19 mouse cellular contexts compared by ENCODE assay signal in the genomic region with DNA sequence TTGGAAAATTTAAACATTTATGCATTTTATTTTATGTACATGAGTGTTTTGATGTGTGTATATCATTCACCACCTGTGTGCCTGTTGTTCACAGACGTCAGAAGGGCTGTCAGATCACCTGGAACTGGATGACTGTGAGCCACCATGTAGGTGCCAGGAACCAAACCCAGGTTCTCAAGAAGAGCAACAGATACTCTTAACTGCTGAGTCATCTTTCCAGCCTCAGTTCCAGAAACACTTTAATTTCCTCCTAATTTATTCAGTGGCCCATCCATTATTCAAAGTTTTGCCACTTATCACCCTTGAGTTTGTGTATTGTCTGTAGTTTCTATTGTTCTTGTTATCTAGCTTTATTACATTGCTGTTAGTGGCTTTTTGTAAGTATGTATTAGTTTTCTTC. TPM values are rescaled to one million over a fixed set of nuclear protein-coding genes. Genes with fewer than 3 reads are reported as not detected.
"Had no signal": no experiment of that assay in that cellular context is flagged by ENCODE, and none has a peak within 500 bp of the region (broad histone marks: within the 10 kb centered on the region; RNA-seq: fewer than 3 reads in every experiment).

No protein-coding gene starts in this region.

- H3K27me3 ChIP-seq: midbrain, embryonic 12.5 days; neural tube, embryonic 15.5 days had no signal

- H3K36me3 ChIP-seq: limb, embryonic 10.5 days; midbrain, embryonic 12.5 days; neural tube, embryonic 15.5 days had no signal

- H3K4me2 ChIP-seq: midbrain, embryonic 12.5 days; neural tube, embryonic 15.5 days had no signal

- DNase-seq: kidney, adult 8-10 months; kidney, postnatal 25 days; lung, adult 18-20 months; right cerebral cortex, adult 18-20 months; right cerebral cortex, postnatal 25 days had no signal

- H3K27ac ChIP-seq: left cerebral cortex, adult 2 months; limb, embryonic 10.5 days; midbrain, embryonic 12.5 days; neural tube, embryonic 15.5 days; stomach, postnatal 0 days had no signal

- H3K4me3 ChIP-seq: left cerebral cortex, adult 2 months; limb, embryonic 10.5 days; midbrain, embryonic 12.5 days; neural tube, embryonic 15.5 days had no signal

- H3K4me1 ChIP-seq: limb, embryonic 10.5 days; midbrain, embryonic 12.5 days; neural tube, embryonic 15.5 days had no signal

- H3K9me3 ChIP-seq: limb, embryonic 10.5 days; midbrain, embryonic 12.5 days; neural tube, embryonic 15.5 days had no signal

- H3K9ac ChIP-seq: midbrain, embryonic 12.5 days; neural tube, embryonic 15.5 days had no signal

RNA-seq across cellular contexts. Expression of gene Clec4e, which starts 7.0 kb away (rescaled TPM):
- total RNA-seq: layer of hippocampus, postnatal 25 days; left cerebral cortex, adult 2 months; left cerebral cortex, postnatal 14 days had no signal
- polyA plus RNA-seq: limb, embryonic 10.5 days; midbrain, embryonic 12.5 days; midbrain, postnatal 0 days; neural tube, embryonic 11.5 days; neural tube, embryonic 15.5 days; small intestine, adult 2 months; stomach, postnatal 0 days had no signal

RNA-seq across cellular contexts. Expression of gene Vmn2r19, which starts 11.4 kb away (rescaled TPM):
- total RNA-seq: layer of hippocampus, postnatal 25 days; left cerebral cortex, adult 2 months; left cerebral cortex, postnatal 14 days; megakaryocyte-erythroid progenitor cell, adult 5-6 weeks; midbrain, postnatal 0 days had no signal
- polyA plus RNA-seq: kidney, embryonic 16.5 days; limb, embryonic 10.5 days; limb, embryonic 14.5 days; lung, embryonic 16.5 days; midbrain, embryonic 12.5 days; midbrain, postnatal 0 days; neural tube, embryonic 11.5 days; neural tube, embryonic 15.5 days; small intestine, adult 2 months; stomach, postnatal 0 days had no signal

RNA-seq across cellular contexts. Expression of gene Clec4d, which starts 34.8 kb away (rescaled TPM):
- total RNA-seq: layer of hippocampus, postnatal 25 days; left cerebral cortex, adult 2 months; left cerebral cortex, postnatal 14 days; midbrain, postnatal 0 days had no signal
- polyA plus RNA-seq: kidney, embryonic 16.5 days; limb, embryonic 10.5 days; midbrain, embryonic 12.5 days; midbrain, postnatal 0 days; neural tube, embryonic 11.5 days; neural tube, embryonic 15.5 days; small intestine, adult 2 months had no signal
